Mouse (Mus musculus) myocyte (in vitro differentiated cells): ENCODE data around the gene Mctp1.

Experiments used
- MAX ChIP-seq: IDR thresholded peaks from one replicate; pipeline ENCODE4 v1.6.1; 2011; ENCODE audit warnings: low read depth, mild to moderate bottlenecking, control low read depth
- MYOG ChIP-seq, 3 experiments: IDR thresholded peaks; one replicate each; pipeline ENCODE4 v1.6.1; 2011; ENCODE audit warnings: control low read depth in 2 of 3, low read depth in 2 of 3, mild to moderate bottlenecking in 2 of 3; ENCODE audit not compliant: insufficient read length in 2 of 3, control insufficient read depth in 1 of 3, insufficient read depth in 1 of 3
- POLR2A ChIP-seq: IDR thresholded peaks from one replicate; pipeline ENCODE4 v1.6.1; 2011; ENCODE audit warnings: low read depth, mild to moderate bottlenecking, control low read depth, moderate library complexity; ENCODE audit not compliant: insufficient read length
- POLR2AphosphoS2 ChIP-seq: IDR thresholded peaks from one replicate; pipeline ENCODE4 v1.6.1; 2011; ENCODE audit warnings: low read depth, control low read depth; ENCODE audit not compliant: insufficient read length
- TCF12 ChIP-seq: IDR thresholded peaks from one replicate; pipeline ENCODE4 v1.6.1; 2011; ENCODE audit warnings: mild to moderate bottlenecking, control low read depth; ENCODE audit not compliant: poor library complexity, insufficient read depth, severe bottlenecking
- TCF3 ChIP-seq: IDR thresholded peaks from one replicate; pipeline ENCODE4 v1.6.1; 2011; ENCODE audit warnings: low read depth, control low read depth; ENCODE audit not compliant: insufficient read length
- USF1 ChIP-seq: IDR thresholded peaks from one replicate; pipeline ENCODE4 v1.6.1; 2011; ENCODE audit warnings: low read depth, mild to moderate bottlenecking, control low read depth, moderate library complexity

DNA sequence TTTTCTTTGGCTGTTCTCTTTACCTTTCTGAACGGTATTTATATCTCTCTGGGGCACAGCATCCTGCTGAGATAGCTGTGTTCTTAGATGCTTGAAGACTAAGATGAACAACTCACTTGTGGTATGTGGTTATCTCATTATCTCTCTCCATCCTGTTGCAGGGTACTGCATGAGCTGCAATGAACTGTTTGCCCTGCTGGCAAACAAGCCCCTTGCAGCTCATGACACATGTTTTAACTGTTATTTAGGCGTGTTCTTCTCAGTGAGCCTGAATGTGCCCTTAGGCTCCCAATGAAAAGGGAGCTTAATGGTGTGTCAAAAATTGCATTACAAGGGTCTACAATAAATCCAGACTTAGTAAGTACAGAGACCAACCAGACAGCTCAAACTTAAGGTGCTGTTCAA lies 473.7 kb downstream of the Mctp1 start:
- no peak for TF ChIP-seq MAX
- no peak for TF ChIP-seq TCF12
- no peak for TF ChIP-seq TCF3
- no peak for TF ChIP-seq MYOG (IDR thresholded peaks at IDR 0.05; ENCODE audit: control insufficient read depth in 1 of 3, insufficient read depth in 1 of 3, insufficient read length in 2 of 3, low read depth in 2 of 3)
- no peak for TF ChIP-seq USF1
- TF ChIP-seq POLR2A, result no peak
- no peak for TF ChIP-seq POLR2AphosphoS2
